Mouse (Mus musculus): ENCODE data around the gene Cdkal1.

The Cdkal1 gene

GRCm38 (mm10) chr13:29768104-29768503, 87.4 kb downstream of the Cdkal1 start:
- in situ Hi-C loops (cut with MseI, MboI), result no loop called here

- in situ Hi-C loops (cut with MseI, MboI), result no loop called here
Observed at GRCm38 (mm10) chr13:29767587-29767986, 87.9 kb downstream of the Cdkal1 start.

- in situ Hi-C loops (cut with MseI, MboI), result no loop called here
Observed at GRCm38 (mm10) chr13:29766377-29766776, 89.1 kb downstream of the Cdkal1 start.

- in situ Hi-C loops (cut with MseI, MboI), result no loop called here
Observed at GRCm38 (mm10) chr13:29765296-29765695, 90.2 kb downstream of the Cdkal1 start.

- in situ Hi-C loops (cut with MseI, MboI), result no loop called here
Observed at GRCm38 (mm10) chr13:29759691-29760467, 95.6 kb downstream of the Cdkal1 start.

- in situ Hi-C loops (cut with MseI, MboI), result no loop called here
Observed at GRCm38 (mm10) chr13:29756052-29756451, 99.4 kb downstream of the Cdkal1 start.

GRCm38 (mm10) chr13:29753254-29753653, 102.2 kb downstream of the Cdkal1 start:
- in situ Hi-C loops (cut with MseI, MboI), result no loop called here

- in situ Hi-C loops (cut with MseI, MboI), result no loop called here
Observed at GRCm38 (mm10) chr13:29752061-29752460, 103.4 kb downstream of the Cdkal1 start.

GRCm38 (mm10) chr13:29751201-29751600, 104.3 kb downstream of the Cdkal1 start:
- in situ Hi-C loops (cut with MseI, MboI), result no loop called here

- in situ Hi-C loops (cut with MseI, MboI), result no loop called here
Observed at GRCm38 (mm10) chr13:29747347-29747647, 108.2 kb downstream of the Cdkal1 start.

- in situ Hi-C loops (cut with MseI, MboI), result no loop called here
Observed at GRCm38 (mm10) chr13:29746501-29747346, 108.8 kb downstream of the Cdkal1 start.

GRCm38 (mm10) chr13:29745073-29745472, 110.4 kb downstream of the Cdkal1 start:
- in situ Hi-C loops (cut with MseI, MboI), result no loop called here

GRCm38 (mm10) chr13:29744188-29744587, 111.3 kb downstream of the Cdkal1 start:
- in situ Hi-C loops (cut with MseI, MboI), result no loop called here

GRCm38 (mm10) chr13:29743761-29744160, 111.7 kb downstream of the Cdkal1 start:
- in situ Hi-C loops (cut with MseI, MboI), result no loop called here

- in situ Hi-C loops (cut with MseI, MboI), result no loop called here
Observed at GRCm38 (mm10) chr13:29737675-29738461, 117.6 kb downstream of the Cdkal1 start.

- in situ Hi-C loops (cut with MseI, MboI), result no loop called here
Observed at GRCm38 (mm10) chr13:29734496-29734895, 121.0 kb downstream of the Cdkal1 start.

- in situ Hi-C loops (cut with MseI, MboI), result no loop called here
Observed at GRCm38 (mm10) chr13:29726154-29726825, 129.2 kb downstream of the Cdkal1 start.

GRCm38 (mm10) chr13:29724855-29725254, 130.6 kb downstream of the Cdkal1 start:
- in situ Hi-C loops (cut with MseI, MboI), result no loop called here

GRCm38 (mm10) chr13:29723150-29723549, 132.3 kb downstream of the Cdkal1 start:
- in situ Hi-C loops (cut with MseI, MboI), result no loop called here

- in situ Hi-C loops (cut with MseI, MboI), result no loop called here
Observed at GRCm38 (mm10) chr13:29721206-29721605, 134.3 kb downstream of the Cdkal1 start.

- in situ Hi-C loops (cut with MseI, MboI), result no loop called here
Observed at GRCm38 (mm10) chr13:29716550-29716949, 138.9 kb downstream of the Cdkal1 start.

Measured in mouse trophoblast stem cell (cell line).